Mouse (Mus musculus): Measurements from ENCODE around the gene Tmigd1. TPM values are rescaled to one million over a fixed set of nuclear protein-coding genes. Genes with fewer than 3 reads are reported as not detected.

Tmigd1 gene
- polyA plus RNA-seq, 1 experiment from 2014 or later: 0.21 TPM

DNA sequence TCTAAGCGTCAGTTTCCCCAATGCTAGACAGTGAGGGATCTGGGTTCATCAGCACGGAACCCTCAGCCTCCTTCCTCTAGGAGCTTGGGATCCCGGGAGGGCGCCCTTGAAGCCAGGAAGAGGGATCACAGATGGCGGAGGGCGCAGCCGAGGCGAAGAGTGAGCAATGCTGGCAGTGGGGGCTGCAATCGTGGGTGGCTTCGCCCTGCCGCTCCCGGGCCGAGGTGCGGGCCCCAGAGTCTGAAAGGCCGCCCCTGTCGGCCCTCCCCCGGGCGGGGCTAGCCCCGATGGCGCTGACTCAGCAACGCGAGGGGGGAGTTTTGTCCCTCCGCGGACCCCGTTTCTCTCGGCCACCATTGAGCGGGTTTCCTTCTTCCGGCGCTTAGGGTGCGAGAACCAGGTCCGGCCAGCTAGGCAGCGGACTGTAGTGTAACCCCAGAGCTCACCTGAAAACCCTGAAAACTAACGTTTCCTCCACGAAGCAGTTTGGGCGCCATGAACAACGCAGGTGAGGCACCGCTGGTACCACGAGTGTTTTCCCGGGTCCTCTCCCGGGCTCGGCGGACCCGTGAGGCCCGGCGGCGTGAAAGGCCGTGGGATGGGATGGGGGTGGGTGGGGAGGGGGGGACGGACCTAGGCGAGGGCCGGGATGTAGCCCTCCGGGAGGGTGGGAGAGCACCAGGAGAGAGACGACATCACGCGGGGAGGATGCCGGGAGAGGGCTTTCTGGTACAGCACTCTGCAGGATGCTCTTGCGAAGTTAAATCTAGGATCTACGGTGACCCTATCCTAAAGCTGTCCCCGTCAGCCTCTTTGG is 43.6 kb downstream of the Tmigd1 start:
- H3K27me3 ChIP-seq: no peaks in the 10 kb centered on the region
- peak; percentile 89 for ATAC-seq (ENCODE audit: low FRiP score)
- peak overlapping the region; percentile 89 for H3K9ac ChIP-seq
- H3K4me3 ChIP-seq: peak overlapping the region; percentile 83
- peak overlapping the region; percentile 86 for H3K4me2 ChIP-seq (replicated peaks)
- H3K4me1 ChIP-seq: peaks cover 10% of the 10 kb centered on the region
- H3K9me3 ChIP-seq (replicated peaks): no peaks in the 10 kb centered on the region
- peak overlapping the region; percentile 72 for H3K27ac ChIP-seq
- under 1% methylated on average over 57 of the region's 58 CpGs for WGBS
- 0 out of 2 replicates have a peak, but pooled peaks cover 3% of the 10 kb centered on the region for H3K36me3 ChIP-seq

DNA sequence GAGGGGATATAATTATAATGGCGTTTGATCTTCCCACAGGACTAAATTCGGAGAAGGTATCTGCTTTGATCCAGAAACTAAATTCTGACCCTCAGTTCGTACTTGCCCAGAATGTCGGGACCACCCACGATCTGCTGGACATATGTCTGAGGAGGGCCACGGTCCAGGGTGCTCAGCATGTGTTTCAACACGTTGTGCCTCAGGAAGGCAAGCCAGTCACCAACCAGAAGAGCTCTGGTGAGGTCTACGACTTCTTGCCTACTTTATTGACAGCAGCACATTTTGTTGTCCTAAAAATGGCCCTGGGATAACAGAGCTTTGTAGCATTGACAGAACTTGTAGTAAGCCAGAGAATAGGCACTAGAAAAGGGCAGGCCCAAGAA is 44.2 kb downstream of the Tmigd1 start:
- no peaks in the 10 kb centered on the region for H3K9me3 ChIP-seq (replicated peaks)
- ATAC-seq (ENCODE audit: low FRiP score): 0 out of 2 replicates have a peak, but pooled peaks have one; percentile 4
- peaks cover 7% of the 10 kb centered on the region for H3K36me3 ChIP-seq
- no peaks in the 10 kb centered on the region for H3K27me3 ChIP-seq
- peak overlapping the region; percentile 83 for H3K4me3 ChIP-seq
- 6% methylated on average over 8 of the region's 8 CpGs for WGBS
- H3K4me1 ChIP-seq: peaks cover 10% of the 10 kb centered on the region
- peak overlapping the region; percentile 89 for H3K9ac ChIP-seq
- H3K27ac ChIP-seq: no peak overlapping the region
- peak overlapping the region; percentile 86 for H3K4me2 ChIP-seq (replicated peaks)

DNA sequence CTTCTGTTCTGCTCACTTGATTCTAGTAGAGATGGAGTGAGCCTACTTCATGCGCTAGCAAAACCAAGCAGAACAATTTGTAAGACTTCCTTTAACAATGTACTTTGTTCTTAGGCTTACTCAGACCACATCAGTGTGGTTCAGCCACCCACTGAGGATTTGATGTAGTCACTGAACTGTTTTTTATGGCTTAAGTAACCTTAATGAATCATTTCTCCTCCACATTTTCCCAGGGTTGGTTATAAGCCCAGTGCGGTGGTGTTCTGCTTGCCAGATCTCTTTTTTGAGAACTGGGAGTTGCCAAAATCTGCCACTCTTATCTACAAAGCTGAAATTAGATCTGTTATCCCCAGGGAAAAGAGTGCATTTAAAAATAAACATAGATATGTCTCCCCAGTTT is 51.6 kb downstream of the Tmigd1 start:
- H3K36me3 ChIP-seq: peaks cover 70% of the 10 kb centered on the region
- WGBS: 98% methylated on average over 2 of the region's 2 CpGs

DNA sequence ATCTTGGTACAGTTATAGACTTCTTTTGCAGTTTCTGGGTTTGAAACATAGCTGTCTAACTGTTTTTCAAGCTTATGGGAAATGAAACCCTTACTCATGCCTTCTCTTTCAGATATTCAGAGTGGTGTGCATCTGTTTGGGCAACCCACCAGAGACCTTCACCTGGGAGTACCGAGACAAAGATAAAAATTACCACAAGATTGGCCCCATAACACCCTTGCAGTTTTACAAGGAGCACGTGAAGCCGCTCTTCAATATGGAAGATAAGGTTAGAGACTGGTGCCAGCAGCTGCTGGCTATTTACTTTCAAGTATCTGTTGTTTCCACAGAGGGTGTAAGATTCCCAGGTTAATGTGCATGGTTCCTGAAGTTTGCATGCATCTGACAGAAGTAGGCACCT is 63.7 kb downstream of the Tmigd1 start:
- no peaks in the 10 kb centered on the region for H3K9me3 ChIP-seq (replicated peaks)
- H3K9ac ChIP-seq: no peak overlapping the region
- H3K27me3 ChIP-seq: no peaks in the 10 kb centered on the region
- ATAC-seq (ENCODE audit: low FRiP score): no peak
- H3K4me1 ChIP-seq: no peaks in the 10 kb centered on the region
- 96% methylated on average over 3 of the region's 3 CpGs for WGBS
- H3K27ac ChIP-seq: no peak overlapping the region
- H3K4me2 ChIP-seq (replicated peaks): no peak overlapping the region
- peaks cover 79% of the 10 kb centered on the region for H3K36me3 ChIP-seq
- no peak overlapping the region for H3K4me3 ChIP-seq

More for the DNA sequence above, 51.6 kb downstream of the Tmigd1 start:
- Histone ChIP-seq H3K9ac (no peak overlapping the region), H3K4me3 (no peak overlapping the region), H3K27me3 (no peaks in the 10 kb centered on the region), H3K4me1 (no peaks in the 10 kb centered on the region), H3K27ac (no peak overlapping the region), H3K4me2 (replicated peaks) (no peak overlapping the region), H3K9me3 (replicated peaks) (no peaks in the 10 kb centered on the region)
- ATAC-seq (ENCODE audit: low FRiP score): no peak

Other genes with a start within 250 kb of the Tmigd1 start
- gene Bhlha9, start 229.7 kb upstream of the Tmigd1 start, polyA plus RNA-seq (2016; fragmentation: Nextera tagmentation; extraction: Ambion mirVana): 0.18 and 0.44 TPM in 2 replicates
- 0.10 and 0.40 TPM in 2 replicates for gene Trarg1, start 222.4 kb upstream of the Tmigd1 start, polyA plus RNA-seq (2016; fragmentation: Nextera tagmentation; extraction: Ambion mirVana)
- 29.5 and 30.4 TPM in 2 replicates for gene Gosr1, start 138.6 kb upstream of the Tmigd1 start, polyA plus RNA-seq (2016; fragmentation: Nextera tagmentation; extraction: Ambion mirVana)
- 15.4 and 15.6 TPM in 2 replicates for gene Cpd, start 55.1 kb upstream of the Tmigd1 start, polyA plus RNA-seq (2016; fragmentation: Nextera tagmentation; extraction: Ambion mirVana)
- gene Blmh, start 22.6 kb downstream of the Tmigd1 start, polyA plus RNA-seq (2016; fragmentation: Nextera tagmentation; extraction: Ambion mirVana): 168 and 186 TPM in 2 replicates
- gene Slc6a4, start 96.4 kb downstream of the Tmigd1 start, polyA plus RNA-seq (2016; fragmentation: Nextera tagmentation; extraction: Ambion mirVana): 4.3 and 4.4 TPM in 2 replicates
- gene Nsrp1, start 176.3 kb downstream of the Tmigd1 start, polyA plus RNA-seq (2016; fragmentation: Nextera tagmentation; extraction: Ambion mirVana): 71.1 TPM in 2 replicates